In the genomic region with DNA sequence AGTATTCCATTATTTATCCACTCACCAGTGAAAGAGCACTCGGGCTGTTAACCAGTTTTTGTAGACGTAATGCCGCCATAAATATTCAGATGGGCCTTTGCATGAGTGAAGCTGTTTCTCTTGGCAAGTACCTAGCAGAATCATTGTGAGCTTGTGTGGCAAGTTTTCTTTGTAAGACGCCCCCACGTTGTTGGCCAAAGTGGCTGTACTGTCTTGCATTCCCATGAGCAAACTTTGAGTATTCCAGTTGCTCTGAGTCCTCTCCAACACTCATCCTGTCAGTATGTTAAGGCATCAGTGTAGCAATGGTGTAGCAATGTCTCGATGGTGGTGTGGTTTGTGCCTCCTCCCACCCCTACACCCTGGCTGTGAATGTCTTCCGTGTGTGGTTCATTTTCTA, we compare ENCODE assay signal across 26 mouse cellular contexts.
DNase-seq lines count a peak whose midpoint lies in the region; ATAC-seq lines count a peak whose summit lies in the region.
"Had no signal": no experiment of that assay in that cellular context is flagged by ENCODE, and none has a peak within 500 bp of the region (broad histone marks: within the 10 kb centered on the region; RNA-seq: fewer than 3 reads in every experiment).

No protein-coding gene starts in this region.

- H3K36me3 ChIP-seq in midbrain, embryonic 10.5 days = no peaks in the 10 kb centered on the region
- H3K36me3 ChIP-seq: embryonic facial prominence, embryonic 13.5 days; embryonic facial prominence, embryonic 15.5 days; forebrain, embryonic 15.5 days; G1E had no signal

- WGBS in midbrain, embryonic 10.5 days = 87% methylated on average over 7 of the region's 7 CpGs

- no peaks in the 10 kb centered on the region for H3K27me3 ChIP-seq in midbrain, embryonic 10.5 days (ENCODE audit: low read depth, poor library complexity, severe bottlenecking)
- H3K27me3 ChIP-seq: embryonic facial prominence, embryonic 13.5 days; embryonic facial prominence, embryonic 15.5 days; forebrain, embryonic 15.5 days had no signal

- no peak for DNase-seq in frontal cortex, adult 2 months (ENCODE audit: extremely low spot score in 1 of 2, low spot score in 1 of 2)
- peak; percentile 43 for DNase-seq in brain, adult 2 months (ENCODE audit: low read depth, low spot score)
- DNase-seq in gonadal fat pad, adult 2 months (ENCODE audit: low read depth) = peak; percentile 79
- DNase-seq in midbrain, embryonic 10.5 days (ENCODE audit: low spot score) = no peak
- DNase-seq: adrenal gland, adult 8-10 months; adrenal gland, postnatal 14 days; adrenal gland, postnatal 36 days; B cell, adult 2 months; cerebellum, adult 11 months; cerebellum, adult 18-20 months; cerebellum, adult 8-10 months; cerebellum, adult 9-11 months; cerebellum, postnatal 14 days; cerebellum, postnatal 36 days; embryo, embryonic 11 days; forebrain, postnatal 0 days had no signal

- no peak overlapping the region for H3K27ac ChIP-seq in midbrain, embryonic 10.5 days (replicated peaks)
- H3K27ac ChIP-seq: embryonic facial prominence, embryonic 13.5 days; embryonic facial prominence, embryonic 15.5 days; forebrain, embryonic 13.5 days; forebrain, embryonic 15.5 days had no signal

- 0 out of 2 replicates have a peak, but pooled peaks have one; percentile 39 for ATAC-seq in frontal cortex, adult (ENCODE audit: low TSS enrichment)
- ATAC-seq: activated CD4-positive, CD25-positive, alpha-beta regulatory T cell, adult 4 months; CD4-positive, CD25-positive, alpha-beta regulatory T cell, adult 4 months; forebrain, embryonic 13.5 days; forebrain, embryonic 15.5 days; forebrain, postnatal 0 days; Patski had no signal

- H3K4me3 ChIP-seq in midbrain, embryonic 10.5 days = no peak overlapping the region
- H3K4me3 ChIP-seq: embryonic facial prominence, embryonic 13.5 days; embryonic facial prominence, embryonic 15.5 days; erythroblast, embryonic 14.5 days; forebrain, embryonic 13.5 days; forebrain, embryonic 15.5 days had no signal

- H3K9me3 ChIP-seq in midbrain, embryonic 10.5 days (replicated peaks) = no peaks in the 10 kb centered on the region
- H3K9me3 ChIP-seq: embryonic facial prominence, embryonic 13.5 days; embryonic facial prominence, embryonic 15.5 days; forebrain, embryonic 13.5 days; forebrain, embryonic 15.5 days; G1E had no signal

- no peaks in the 10 kb centered on the region for H3K4me1 ChIP-seq in midbrain, embryonic 10.5 days
- H3K4me1 ChIP-seq: embryonic facial prominence, embryonic 13.5 days; embryonic facial prominence, embryonic 15.5 days; forebrain, embryonic 13.5 days; forebrain, embryonic 15.5 days had no signal

Comparison
In these comparisons a context has a peak if more than half of its experiments do, and no peak if none do; other contexts are left out.
1. DNase-seq: peak in brain, adult 2 months (single experiment) and gonadal fat pad, adult 2 months (single experiment); none in frontal cortex, adult 2 months (0 of 2) and midbrain, embryonic 10.5 days (single experiment).